Mouse (Mus musculus) mesoderm, embryonic 11.5 days (tissue): ENCODE data around the gene Runx1.
A peak's percentile ranks its signal among the peaks of the same experiment; 100 is the strongest.

Source experiments
- DNase-seq: peaks from one replicate; pipeline ENCODE4 v3.0.0-alpha.2; 2012; ENCODE audit warnings: low read depth, low spot score

Runx1 gene

DNA sequence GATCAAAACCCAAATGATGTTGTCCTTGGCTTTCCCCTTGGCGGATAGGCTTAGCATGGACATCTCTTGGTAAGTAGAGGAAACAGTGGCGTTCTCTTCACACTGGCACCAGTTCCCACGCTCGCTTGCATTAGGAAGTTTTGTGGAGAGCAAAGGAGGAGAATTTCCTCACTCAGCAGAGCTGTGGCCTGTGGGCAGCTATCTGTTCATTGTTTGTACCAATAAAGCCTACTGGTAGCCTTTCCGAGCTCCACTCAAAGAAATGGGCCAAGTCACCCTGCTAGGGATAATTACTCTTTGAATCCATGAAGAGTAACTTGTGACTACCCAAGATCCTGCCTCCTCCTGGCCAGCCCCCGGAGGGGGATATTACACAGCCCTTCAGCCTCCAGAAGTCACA, 734 bp upstream of the Runx1 start:
- no peak for DNase-seq

GRCm38 (mm10) chr16:92825204-92825843, 625 bp downstream of the Runx1 start:
- no peak for DNase-seq

DNA sequence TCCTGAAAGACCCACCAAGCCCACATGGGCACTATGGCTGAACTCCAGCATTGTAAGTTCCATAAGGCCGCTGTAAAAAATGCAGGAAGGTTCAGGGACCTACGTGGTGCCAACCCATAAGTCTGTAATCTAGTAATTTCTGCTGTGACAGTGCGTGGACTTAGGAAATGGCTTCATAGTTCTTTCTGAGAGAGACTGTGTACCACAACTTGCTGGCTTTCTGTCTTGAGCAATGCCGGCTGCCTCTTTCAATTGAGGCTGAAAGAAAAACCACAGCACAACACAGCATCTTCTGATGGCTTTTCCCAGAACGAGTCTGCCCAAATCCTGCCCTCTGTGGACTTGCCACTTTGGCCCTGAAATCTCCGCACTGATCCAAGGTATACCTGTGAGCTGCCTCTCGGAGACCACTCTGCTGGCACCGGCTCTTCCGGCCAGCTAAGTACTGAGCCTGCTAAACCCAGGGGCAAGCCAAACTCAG, 1.2 kb downstream of the Runx1 start:
- DNase-seq = no peak

GRCm38 (mm10) chr16:92824003-92824722, 1.8 kb downstream of the Runx1 start:
- DNase-seq = no peak

DNA sequence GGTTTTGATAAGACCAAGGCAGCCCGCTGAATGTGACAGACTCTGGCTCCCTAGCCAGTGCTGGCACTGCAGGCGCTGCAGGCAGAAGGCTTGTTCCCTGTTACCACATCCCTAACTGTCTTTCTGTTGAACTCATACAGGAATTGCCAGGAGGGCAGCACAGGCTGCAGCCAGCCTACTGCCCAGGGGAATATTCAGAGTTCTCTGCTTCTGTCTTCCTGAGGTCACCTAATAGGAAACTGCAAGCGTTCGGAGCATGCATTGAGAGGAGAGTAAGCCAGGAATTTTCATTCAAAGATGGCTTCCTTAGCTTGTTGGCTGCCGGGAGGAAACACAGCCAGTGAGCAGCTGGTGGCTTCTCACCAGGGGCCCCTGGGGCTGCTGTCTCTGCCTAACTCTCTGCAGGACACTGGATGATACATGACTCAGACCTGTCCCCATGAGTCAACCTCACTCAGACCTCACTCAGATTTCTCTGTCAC, 2.5 kb downstream of the Runx1 start:
- DNase-seq = peak; percentile 25

DNA sequence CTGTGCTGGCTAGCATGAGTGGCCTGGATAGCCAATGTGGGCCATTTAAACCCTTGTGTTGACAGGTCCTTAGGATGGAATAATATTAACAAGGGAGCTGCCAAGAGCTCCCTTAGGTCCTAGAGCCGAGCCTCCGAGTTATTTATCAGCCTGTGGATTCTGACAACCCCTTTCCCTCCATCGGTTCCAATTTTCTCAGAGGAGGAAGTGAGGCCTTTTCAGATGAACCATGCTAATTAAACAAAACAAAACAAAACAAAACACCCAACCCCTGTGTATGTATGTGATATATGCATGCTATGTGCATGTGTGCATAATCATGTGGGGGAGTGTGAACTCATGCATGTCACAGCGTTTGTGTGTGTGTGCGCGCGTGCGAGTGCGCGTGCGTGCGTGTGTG, 3.3 kb downstream of the Runx1 start:
- DNase-seq = no peak

- DNase-seq = peak; percentile 12
Observed at GRCm38 (mm10) chr16:92821938-92822629, 3.9 kb downstream of the Runx1 start.

GRCm38 (mm10) chr16:92821596-92821937, 4.4 kb downstream of the Runx1 start:
- DNase-seq = no peak

GRCm38 (mm10) chr16:92820451-92820850, 5.5 kb downstream of the Runx1 start:
- DNase-seq = no peak

- no peak for DNase-seq
Observed at GRCm38 (mm10) chr16:92818480-92819269, 7.3 kb downstream of the Runx1 start.

DNA sequence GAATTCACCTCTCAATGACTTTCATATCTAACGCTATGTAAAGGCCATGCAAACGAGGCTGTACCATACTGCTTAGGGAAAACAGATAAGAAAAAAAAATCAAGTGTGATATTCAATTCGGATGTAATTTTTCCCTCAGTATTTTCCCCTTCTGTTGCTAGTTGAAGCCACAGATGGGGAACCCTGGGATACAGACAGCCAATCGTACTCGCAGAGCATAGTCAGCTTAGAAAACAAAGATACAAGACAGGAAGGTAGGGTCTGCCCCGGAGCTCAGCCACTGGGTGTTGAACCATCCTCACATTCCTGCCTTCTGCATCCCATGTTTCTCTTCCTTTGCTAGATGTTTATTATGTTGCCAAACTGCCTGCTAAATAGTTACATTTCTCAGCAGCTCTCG, 9.9 kb downstream of the Runx1 start:
- no peak for DNase-seq

- DNase-seq = no peak
Observed at GRCm38 (mm10) chr16:92815195-92815527, 10.8 kb downstream of the Runx1 start.

- no peak for DNase-seq
Observed at GRCm38 (mm10) chr16:92814366-92815194, 11.4 kb downstream of the Runx1 start.

DNA sequence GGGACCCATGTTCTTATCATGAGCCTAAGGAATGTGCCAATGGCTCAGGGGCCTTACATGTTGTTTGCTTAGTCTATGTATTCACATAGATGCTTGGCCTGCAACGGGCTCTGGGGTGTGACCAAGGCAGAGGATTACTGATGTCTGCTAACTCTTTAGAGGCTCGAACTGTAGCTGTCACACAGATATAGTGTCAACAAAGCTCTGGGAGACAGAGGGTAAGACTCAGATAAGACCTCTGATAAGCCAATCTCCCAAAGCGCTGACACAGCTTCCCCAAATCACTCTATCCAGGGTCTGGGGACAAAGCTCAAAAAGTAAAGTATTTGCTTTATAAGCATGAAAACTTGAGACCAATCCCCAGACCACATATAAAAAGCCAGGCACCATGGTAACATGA, 13.5 kb downstream of the Runx1 start:
- no peak for DNase-seq

GRCm38 (mm10) chr16:92810568-92811240, 15.2 kb downstream of the Runx1 start:
- no peak for DNase-seq

GRCm38 (mm10) chr16:92807772-92808171, 18.2 kb downstream of the Runx1 start:
- no peak for DNase-seq

DNA sequence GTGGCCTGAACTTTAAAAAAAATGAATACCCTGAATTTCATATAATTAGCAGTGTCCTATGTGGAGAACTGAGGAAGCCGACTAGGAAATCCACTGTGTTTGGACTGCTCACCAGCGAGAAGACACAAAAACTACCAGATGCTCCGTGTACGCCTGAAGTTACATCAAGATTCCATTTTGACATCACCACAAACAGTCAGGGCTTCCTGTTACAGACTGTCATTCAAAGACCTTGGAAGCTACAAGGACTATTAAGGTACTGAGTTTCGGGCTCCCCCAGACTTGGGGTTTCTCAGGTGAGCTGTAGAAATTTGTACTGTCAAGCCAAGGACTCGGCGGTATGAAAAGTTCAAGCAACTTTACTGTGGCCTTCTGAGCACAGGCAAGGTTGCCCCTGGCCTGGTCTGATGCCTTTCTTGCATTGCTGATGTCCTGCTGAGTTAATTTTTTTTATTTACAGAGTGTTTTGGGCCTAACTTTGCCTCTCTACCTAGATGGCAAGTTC, 22.8 kb downstream of the Runx1 start:
- DNase-seq = no peak

DNA sequence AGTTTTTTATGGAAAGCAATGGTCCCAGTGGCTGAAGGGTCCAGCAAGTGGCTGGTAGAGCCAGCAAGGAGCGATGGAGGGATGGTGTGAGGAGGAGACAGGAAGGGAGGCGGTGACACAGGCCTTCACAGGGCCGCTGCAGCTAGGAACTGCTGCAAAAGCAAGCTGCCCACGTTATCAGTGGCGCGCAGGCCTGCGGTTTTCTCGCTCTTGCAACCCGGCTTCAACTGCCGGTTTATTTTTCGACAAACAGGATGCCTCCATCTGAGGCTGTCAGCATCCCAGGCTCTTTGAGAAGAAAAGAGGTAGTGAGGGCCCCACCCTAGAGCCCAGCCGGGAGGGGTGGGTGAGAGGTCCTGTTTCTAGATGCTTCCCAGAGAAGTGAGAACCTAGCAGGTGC, 24.4 kb downstream of the Runx1 start:
- no peak for DNase-seq

GRCm38 (mm10) chr16:92800845-92801244, 25.1 kb downstream of the Runx1 start:
- DNase-seq = no peak

DNA sequence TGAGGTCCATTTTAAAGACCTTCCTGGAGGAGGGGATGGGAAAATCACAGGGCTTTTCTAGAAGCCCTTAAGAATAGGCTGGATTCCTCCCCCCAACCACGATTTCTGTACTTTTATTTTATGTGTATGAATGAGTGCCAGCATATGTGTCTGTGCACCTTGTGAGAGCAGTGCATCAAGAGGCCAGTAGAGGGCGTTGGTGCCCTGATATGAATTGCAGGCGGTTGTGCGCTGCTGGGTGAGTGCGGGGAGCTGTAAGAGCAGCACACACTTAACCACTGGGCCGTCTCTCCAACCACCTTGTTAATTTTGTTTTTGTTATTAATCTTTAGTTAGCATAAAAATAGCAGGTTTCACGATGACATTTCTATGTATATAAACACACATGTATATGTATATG, 26.0 kb downstream of the Runx1 start:
- no peak for DNase-seq
